Mouse (Mus musculus) heart, adult 9 months (tissue): ENCODE measurements around the gene Tspan9.

ENCODE experiments used
- DNase-seq, 2 experiments: peaks; one replicate each; pipeline ENCODE4 v3.0.0; 2022; ENCODE audit warnings: low spot score in 2 of 2

The Tspan9 gene

GRCm38 (mm10) chr6:128143390-128144020 is at the start of gene Tspan9:
Tspan9 (minus strand) TSS chr6:128143594.
- DNase-seq: peak; percentile 69 to 72

- no peak for DNase-seq
Measured at GRCm38 (mm10) chr6:128183521-128183920, 40.1 kb upstream of the Tspan9 start.

- no peak for DNase-seq
Measured at GRCm38 (mm10) chr6:128181176-128181575, 37.8 kb upstream of the Tspan9 start.

DNA sequence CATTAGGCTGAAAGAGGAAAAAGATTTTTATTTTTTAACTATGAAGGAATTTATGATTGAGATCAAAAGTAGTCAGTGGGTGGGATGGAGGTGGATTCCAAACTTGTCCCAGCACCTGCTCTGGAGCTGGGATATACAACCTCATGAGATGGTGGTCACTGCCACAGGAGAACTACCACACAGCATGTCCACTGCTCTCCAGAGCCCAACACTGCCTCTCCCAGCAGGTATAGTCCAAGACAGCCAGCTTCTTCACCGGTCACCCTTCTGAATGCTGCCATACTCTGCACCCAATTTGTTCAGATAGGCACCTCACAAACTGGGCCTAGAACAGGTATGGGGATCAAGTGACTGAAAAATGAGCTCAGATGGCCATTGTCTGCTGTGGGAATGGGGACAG is 36.3 kb upstream of the Tspan9 start:
- no peak for DNase-seq

GRCm38 (mm10) chr6:128179247-128179646 is 35.9 kb upstream of the Tspan9 start:
- DNase-seq: no peak

- DNase-seq: no peak
Measured at GRCm38 (mm10) chr6:128178681-128179080, 35.3 kb upstream of the Tspan9 start.

- DNase-seq: peak; percentile 14 to 25
Measured at GRCm38 (mm10) chr6:128168785-128169679, 25.6 kb upstream of the Tspan9 start.

GRCm38 (mm10) chr6:128165564-128165963 is 22.2 kb upstream of the Tspan9 start:
- DNase-seq: no peak

DNA sequence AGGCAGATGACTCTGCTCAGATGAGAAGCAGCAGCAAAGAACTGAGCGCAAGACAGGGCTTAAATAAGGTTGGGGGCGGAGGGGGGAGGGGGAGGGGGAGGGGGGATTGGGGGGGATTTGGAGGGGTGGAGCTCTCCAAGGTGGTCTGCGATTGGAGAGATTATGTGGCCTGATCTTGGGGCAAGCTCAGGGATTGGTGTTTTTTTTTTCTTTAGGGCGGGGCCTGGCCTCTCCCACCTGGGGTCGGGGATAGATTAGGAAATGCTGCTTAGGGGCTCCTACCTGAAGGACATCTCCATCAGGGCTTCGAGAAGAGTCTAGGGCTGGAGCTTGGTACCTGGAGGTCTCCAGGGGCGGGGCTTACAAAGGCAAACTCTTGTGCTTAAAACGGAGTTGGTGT is 21.2 kb upstream of the Tspan9 start:
- no peak for DNase-seq

DNA sequence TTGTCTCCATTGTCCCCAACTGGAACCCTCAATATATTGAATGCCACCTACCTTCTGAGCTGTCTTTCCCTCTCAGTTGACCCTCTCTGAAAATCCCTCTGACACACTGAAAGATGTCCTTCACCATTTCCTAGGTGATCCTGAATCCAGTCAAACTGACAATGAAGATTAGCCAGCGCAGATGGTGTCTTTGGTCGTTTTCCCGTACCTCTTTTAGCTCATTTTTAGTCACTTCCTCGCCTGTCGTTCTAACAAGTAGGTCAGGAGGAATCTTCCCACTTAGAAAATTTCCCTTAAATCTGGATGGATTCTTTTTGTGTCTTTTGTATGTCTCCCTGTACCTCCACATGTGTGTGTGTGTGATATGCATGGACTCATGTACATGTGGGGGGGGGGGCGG is 15.7 kb upstream of the Tspan9 start:
- no peak for DNase-seq

DNA sequence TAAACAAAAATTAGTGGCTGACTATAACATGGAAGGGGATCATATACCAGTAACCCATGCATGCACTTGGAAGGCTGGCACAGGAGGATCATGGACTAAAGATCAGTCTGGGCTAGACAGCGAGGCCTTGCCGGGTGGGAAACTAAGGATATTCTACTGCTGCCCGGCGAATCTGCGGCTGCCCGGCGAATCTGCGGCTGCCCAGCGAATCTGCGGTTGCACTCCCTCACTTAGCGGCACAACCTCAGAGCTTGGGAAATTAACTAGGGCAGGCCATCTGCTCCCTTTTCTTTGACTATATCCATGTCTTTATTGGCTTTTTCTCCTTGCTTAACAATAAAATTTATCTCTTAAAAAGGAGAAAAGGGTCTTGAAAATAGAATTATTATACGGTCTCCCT is 14.6 kb upstream of the Tspan9 start:
- no peak for DNase-seq

DNA sequence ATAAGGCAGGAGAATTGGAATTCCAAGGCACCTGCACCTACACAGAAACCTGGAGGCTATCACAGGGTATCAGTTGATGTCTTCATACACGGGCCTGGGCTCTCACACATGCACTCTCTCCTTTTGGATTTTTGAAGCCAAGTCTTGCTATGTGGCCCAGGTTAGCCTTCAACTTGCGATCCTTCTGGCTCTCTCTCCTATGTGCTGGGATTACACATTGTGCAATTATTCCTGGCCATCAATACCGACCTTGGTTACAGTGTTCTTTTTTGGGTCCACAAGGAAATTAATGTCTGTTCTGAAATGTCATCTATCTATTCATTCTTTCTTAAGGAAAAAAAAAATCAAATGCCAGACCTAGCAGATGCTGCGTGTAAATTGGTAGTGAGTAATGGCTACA is 13.1 kb upstream of the Tspan9 start:
- DNase-seq: no peak

- DNase-seq: no peak
Measured at GRCm38 (mm10) chr6:128155935-128156334, 12.5 kb upstream of the Tspan9 start.

DNA sequence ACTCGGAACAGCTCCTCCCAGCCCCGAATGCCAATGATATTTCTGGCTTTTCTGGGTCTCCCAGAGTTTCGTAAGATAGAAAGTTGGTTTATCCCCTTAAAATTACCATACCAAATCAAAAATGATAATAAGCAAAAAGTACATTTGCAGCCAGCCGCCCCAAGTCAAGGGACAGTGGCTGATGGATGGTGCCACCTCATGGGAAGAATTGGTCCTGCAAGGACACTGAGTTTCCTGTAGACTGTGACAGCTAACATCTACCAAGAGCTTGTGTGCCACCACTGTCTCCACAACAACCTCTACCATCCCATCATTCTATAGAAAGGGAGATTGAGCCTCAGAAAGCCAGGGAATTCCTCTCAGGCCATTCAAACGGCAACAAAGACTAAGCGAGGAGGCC is 2.4 kb upstream of the Tspan9 start:
- peak in 1 of 2 experiments; percentile 52 for DNase-seq

DNA sequence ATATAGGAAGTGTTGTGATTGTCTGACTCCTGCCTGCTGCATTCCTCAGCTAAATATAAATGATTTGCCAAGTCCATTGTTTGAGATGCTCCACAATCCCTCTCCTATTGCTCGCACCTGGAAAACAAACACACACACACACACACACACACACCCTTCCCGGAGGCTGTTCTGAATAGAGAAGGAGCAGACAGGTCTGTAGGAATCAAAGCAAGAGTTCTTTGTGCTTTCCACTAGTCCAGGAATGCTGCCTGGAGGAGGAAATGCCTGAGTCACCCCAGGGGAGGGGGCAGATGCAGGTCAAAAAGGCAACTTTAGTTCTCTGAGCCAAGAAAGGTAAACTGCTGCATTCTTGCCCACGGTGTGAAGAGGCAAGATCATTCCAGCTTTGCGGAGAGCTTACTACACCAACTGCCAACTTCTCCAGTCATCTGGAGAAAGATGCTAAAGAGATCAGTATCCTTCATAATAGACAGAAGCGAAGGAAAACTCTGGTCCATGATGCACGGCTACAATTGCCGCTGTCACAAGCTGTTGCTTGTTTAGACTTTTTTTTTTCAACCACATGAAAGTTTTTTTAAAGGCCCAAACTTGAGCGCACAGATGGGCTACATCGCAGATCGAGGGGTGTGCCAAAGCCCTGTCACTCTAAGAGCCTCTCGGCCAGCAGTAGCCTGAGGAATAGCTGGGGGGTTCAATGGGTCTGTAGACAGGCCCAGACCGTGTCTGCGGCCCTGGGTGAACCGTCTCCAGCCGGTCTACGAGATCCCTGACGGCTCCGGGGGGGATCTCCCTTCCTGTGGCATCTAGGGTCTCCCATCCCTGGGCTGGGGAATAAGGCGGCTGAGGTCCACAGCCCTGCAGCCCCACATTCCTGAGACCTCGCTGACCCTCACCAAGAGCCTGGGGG is 770 bp downstream of the Tspan9 start:
- DNase-seq: peak; percentile 61 to 67

DNA sequence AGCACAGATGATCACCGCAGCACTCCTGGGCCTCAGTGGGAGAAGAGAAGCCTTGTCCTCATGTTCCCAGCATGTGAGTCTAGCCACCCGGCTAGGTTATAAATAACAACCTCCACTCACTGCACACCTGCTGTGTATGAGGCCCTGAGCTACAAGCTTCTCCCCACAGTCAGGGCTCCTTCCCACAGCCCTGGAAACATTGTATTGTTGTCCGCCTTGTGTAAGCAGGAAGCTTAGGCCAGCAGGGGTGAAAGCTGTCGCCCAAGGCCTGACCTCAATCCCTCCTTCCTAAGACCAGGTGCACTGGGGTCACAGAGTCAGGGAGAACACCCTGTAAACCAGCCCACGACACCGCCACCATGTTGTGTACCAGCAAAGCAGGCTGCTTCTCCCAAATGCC is 2.7 kb downstream of the Tspan9 start:
- no peak for DNase-seq

DNA sequence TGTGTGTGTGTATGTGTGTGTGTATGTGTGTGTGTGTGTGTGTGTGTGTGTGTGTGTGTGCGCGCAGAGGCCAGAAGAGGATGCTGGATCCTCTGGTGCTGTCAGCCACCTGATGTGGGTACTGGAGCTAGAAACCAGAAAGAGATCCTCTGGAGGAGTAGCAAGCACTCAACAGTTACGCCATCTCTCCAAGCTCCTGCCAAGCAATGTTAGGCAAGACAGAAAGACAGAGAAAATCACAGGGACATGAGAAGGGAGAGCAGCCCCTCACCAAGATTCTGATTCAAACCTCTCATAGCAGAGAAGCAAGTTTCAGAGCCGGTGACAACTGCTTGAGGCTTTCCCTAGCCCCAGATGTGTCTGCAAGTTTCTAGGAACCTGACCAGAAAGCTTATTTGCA is 5.5 kb downstream of the Tspan9 start:
- no peak for DNase-seq

DNA sequence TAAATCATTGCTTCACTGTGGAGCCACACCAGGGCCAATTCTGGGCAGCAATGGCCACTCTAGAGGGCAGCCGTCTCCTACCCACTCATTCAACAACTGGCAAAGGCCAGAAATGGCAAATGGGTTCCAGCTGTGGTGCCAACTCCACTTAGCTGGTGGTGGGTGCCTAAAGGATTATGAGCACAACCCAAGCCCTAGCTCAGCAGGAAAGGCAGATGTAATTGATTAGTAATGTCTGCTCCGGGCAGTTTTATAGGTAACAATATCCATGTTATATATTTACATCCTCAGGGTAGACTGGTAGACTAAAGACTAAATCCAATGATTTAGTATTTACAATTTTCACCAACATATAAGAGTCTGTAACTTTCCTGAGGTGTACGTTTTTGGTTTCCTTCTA is 6.7 kb downstream of the Tspan9 start:
- no peak for DNase-seq

GRCm38 (mm10) chr6:128135459-128135858 is 7.9 kb downstream of the Tspan9 start:
- no peak for DNase-seq

DNA sequence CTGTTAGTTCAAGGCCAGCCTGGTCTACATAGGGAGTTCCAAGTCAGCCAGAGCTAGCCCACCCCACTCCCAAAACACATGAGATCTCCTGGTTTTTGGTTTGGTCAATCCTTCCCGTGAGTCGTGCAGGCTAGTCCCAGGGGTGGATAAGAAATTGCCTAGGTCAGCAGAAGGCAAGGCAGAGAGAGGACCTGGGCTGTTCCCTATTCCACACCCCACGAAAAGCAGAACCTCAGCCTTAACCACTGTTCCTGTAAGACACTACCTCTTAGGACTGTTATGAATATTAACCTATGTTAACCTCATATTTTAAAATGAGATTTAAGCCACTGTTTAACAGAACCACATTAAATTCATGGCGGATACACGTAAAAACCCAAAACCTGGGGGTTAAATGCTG is 8.4 kb downstream of the Tspan9 start:
- DNase-seq: no peak

DNA sequence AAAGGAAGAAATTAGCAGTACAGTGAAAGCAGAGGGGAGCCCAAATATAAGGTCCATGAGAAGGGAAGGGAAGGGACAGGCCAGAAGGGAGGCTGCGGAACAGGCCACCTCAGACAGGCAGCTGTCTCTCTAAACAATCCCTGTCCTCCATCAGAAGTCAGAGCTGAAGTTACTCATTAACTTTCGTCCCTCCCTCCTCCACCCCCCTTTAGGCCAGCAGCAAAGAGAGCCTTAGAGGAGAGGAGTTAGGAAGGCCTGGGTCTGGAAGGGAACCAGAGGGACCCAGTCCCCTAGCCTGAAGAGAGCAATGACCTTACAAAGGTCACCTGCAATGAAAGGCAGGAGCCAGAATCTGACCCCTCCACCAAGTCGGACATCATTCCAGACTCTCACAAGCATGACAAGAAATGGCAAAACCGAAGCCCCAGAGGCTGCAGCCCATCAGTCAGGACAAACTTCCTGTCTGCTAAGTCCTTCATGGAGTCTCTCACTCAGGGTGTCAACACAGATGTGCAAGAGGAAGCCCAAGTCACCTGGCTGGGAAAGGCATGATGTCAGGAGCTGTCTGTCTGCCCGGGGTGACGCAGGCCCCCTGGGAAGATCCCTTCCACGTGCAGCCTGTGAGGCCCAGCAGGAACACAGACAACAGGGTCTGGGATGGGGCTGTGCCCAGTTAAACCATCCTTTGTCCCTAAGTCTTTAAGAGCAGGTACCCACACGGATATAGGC is 9.0 kb downstream of the Tspan9 start:
- peak; percentile 39 to 59 for DNase-seq
